Mouse (Mus musculus) MEL (cell line): ENCODE data around the gene Sctr.

ENCODE experiments used
- MYC ChIP-seq: IDR thresholded peaks from 2 replicates; pipeline ENCODE4 v1.6.1; 2011; ENCODE audit warnings: low read depth, mild to moderate bottlenecking, low read length, improper control_type of control experiment, moderate library complexity
- POLR2A ChIP-seq, 2 experiments: IDR thresholded peaks; 2 replicates each; pipeline ENCODE4 v1.6.1; 2011 to 2012; ENCODE audit warnings: low read length in 2 of 2, mild to moderate bottlenecking in 2 of 2, control low read depth in 1 of 2, improper control_type of control experiment in 1 of 2, low read depth in 1 of 2, moderate library complexity in 1 of 2; ENCODE audit not compliant: control insufficient read depth in 1 of 2, insufficient read depth in 1 of 2, poor library complexity in 1 of 2
- TCF12 ChIP-seq: IDR thresholded peaks from 2 replicates; pipeline ENCODE4 v1.6.1; 2014; ENCODE audit warnings: low read depth, mild to moderate bottlenecking, inconsistent platforms, low read length, improper control_type of control experiment, moderate library complexity
- ZMIZ1 ChIP-seq: IDR thresholded peaks from 2 replicates; pipeline ENCODE4 v1.6.1; 2012; ENCODE audit warnings: low read depth, mild to moderate bottlenecking, inconsistent platforms, low read length, improper control_type of control experiment, moderate library complexity

DNA sequence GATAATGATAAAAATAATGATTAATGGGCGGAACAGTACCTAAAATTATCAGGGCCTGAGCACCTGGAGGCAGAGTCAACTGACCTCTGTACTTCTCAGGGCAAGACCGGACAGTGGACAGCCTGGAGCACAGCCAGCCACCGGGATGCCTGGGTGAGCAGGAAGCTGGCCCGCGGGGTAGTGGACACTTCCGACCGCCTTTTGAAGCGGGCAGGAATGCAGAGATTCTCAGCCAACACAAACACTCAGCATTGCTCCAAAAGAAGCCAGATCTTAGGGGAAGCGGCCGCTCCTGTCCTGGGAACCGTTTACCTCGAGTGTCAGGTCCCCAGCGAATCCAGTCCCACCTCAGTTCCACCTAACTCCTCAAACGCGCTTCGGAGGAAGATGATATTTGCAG lies 66.2 kb downstream of the Sctr start:
- TF ChIP-seq TCF12 (no peak), MYC (no peak), POLR2A (IDR thresholded peaks at IDR 0.05; ENCODE audit: control insufficient read depth in 1 of 2, insufficient read depth in 1 of 2, low read depth in 1 of 2, low read length in 2 of 2, poor library complexity in 1 of 2) (no peak), ZMIZ1 (no peak)
